Mouse (Mus musculus): Measurements from ENCODE around the gene Gpr174. TPM values are rescaled to one million over a fixed set of nuclear protein-coding genes. Genes with fewer than 3 reads are reported as not detected.
"Not testable (repeated sequence)": the region's sequence is repeated elsewhere in the genome, so short reads cannot be mapped to it uniquely, and the experiment has no call there.

Gpr174 gene
- total RNA-seq (2021) = not detected
- long read RNA-seq, experiment 1 = 0 reads
- long read RNA-seq, experiment 2 = 0 reads

GRCm38 (mm10) chrX:107255486-107256227 is at the start of gene Gpr174:
Gpr174 (plus strand) TSS chrX:107255878.
- no peak for DNase-seq

- no peak for DNase-seq
Observed at GRCm38 (mm10) chrX:107217577-107218090, 38.0 kb upstream of the Gpr174 start.

- DNase-seq = no peak
Observed at GRCm38 (mm10) chrX:107224846-107225245, 30.8 kb upstream of the Gpr174 start.

GRCm38 (mm10) chrX:107231214-107231613 is 24.5 kb upstream of the Gpr174 start:
- no peak for DNase-seq

GRCm38 (mm10) chrX:107234655-107235054 is 21.0 kb upstream of the Gpr174 start:
- no peak for DNase-seq

GRCm38 (mm10) chrX:107236461-107236860 is 19.2 kb upstream of the Gpr174 start:
- DNase-seq = no peak

- no peak for DNase-seq
Observed at GRCm38 (mm10) chrX:107250390-107250789, 5.3 kb upstream of the Gpr174 start.

- no peak for DNase-seq
Observed at GRCm38 (mm10) chrX:107264619-107265018, 8.9 kb downstream of the Gpr174 start.

GRCm38 (mm10) chrX:107277606-107278005 is 21.9 kb downstream of the Gpr174 start:
- DNase-seq = no peak

- no peak for DNase-seq
Observed at GRCm38 (mm10) chrX:107284211-107284610, 28.5 kb downstream of the Gpr174 start.

- DNase-seq = not testable (repeated sequence)
Observed at GRCm38 (mm10) chrX:107297861-107298260, 42.2 kb downstream of the Gpr174 start.

- no peak for DNase-seq
Observed at GRCm38 (mm10) chrX:107298761-107299160, 43.1 kb downstream of the Gpr174 start.

- DNase-seq = no peak
Observed at GRCm38 (mm10) chrX:107306492-107306891, 50.8 kb downstream of the Gpr174 start.

GRCm38 (mm10) chrX:107312533-107312932 is 56.9 kb downstream of the Gpr174 start:
- no peak for DNase-seq

GRCm38 (mm10) chrX:107325697-107326381 is 70.2 kb downstream of the Gpr174 start:
- no peak for DNase-seq

GRCm38 (mm10) chrX:107329849-107330248 is 74.2 kb downstream of the Gpr174 start:
- no peak for DNase-seq

- DNase-seq = no peak
Observed at GRCm38 (mm10) chrX:107336609-107337008, 80.9 kb downstream of the Gpr174 start.

GRCm38 (mm10) chrX:107341980-107342379 is 86.3 kb downstream of the Gpr174 start:
- peak; percentile 1 to 4 for DNase-seq

Other genes with a start within 250 kb of the Gpr174 start
- under 1 TPM; 0.13 to 0.17 TPM for gene P2ry10, start 167.4 kb upstream of the Gpr174 start, total RNA-seq (2021)
- gene P2ry10b, start 107.0 kb upstream of the Gpr174 start, total RNA-seq (2021) = 1 to 10 TPM; 1.4 to 1.9 TPM
- 10 to 100 TPM in 1 of 2 experiments, 1 to 10 TPM in 1; 5.3 to 13.0 TPM for gene Itm2a, start 147.5 kb downstream of the Gpr174 start, total RNA-seq (2021)